Mouse (Mus musculus) liver, adult 2 months (tissue): Measurements from ENCODE around the gene Zfp52.

ENCODE experiments used
- CTCF ChIP-seq: fragments of 200-500 bp; IDR thresholded peaks from 2 replicates; pipeline ENCODE4 v1.5.1; 2011; ENCODE audit warnings: low read depth, low read length, control low read depth
- POLR2A ChIP-seq: fragments of 200-500 bp; IDR thresholded peaks from 2 replicates; pipeline ENCODE4 v1.6.1; 2011; ENCODE audit warnings: low read length, control low read depth; ENCODE audit not compliant: insufficient read depth; ENCODE audit errors: extremely low read depth

GRCm38 (mm10) chr17:21509756-21510155, 25.6 kb upstream of the Zfp52 start:
- TF ChIP-seq CTCF (no peak), POLR2A (no peak)
